Mouse (Mus musculus) limb, embryonic 11.5 days (tissue): ENCODE measurements around the gene Vps9d1. TPM values are rescaled to one million over a fixed set of nuclear protein-coding genes. Genes with fewer than 3 reads are reported as not detected.

Experiments
- ATAC-seq: fragments of 200-750 bp; cut with Nextera tagmentation; 2 replicates; pipeline ENCODE4 v1.8.0; 2017; ENCODE audit warnings: low read depth; ENCODE audit not compliant: insufficient number of reproducible peaks, low FRiP score, low TSS enrichment
- DNase-seq: peaks from one replicate; pipeline ENCODE4 v3.0.0-alpha.2; 2015; ENCODE audit warnings: low spot score
- H3K27ac ChIP-seq: fragments of 300-500 bp; sonication (generic); replicated peaks from 2 replicates; pipeline ENCODE4 v1.5.1; 2014; ENCODE audit warnings: low read depth, mild to moderate bottlenecking, low read length
- H3K27me3 ChIP-seq: fragments of 300-500 bp; sonication (generic); 2 replicates; pipeline ENCODE4 v1.6.1; 2014; ENCODE audit warnings: mild to moderate bottlenecking, low read length, mixed read lengths; ENCODE audit not compliant: control insufficient read depth, insufficient read depth
- H3K36me3 ChIP-seq: fragments of 300-500 bp; sonication (generic); 2 replicates; pipeline ENCODE4 v1.6.1; 2014; ENCODE audit warnings: mild to moderate bottlenecking, low read length, moderate library complexity, mixed read lengths; ENCODE audit not compliant: control insufficient read depth, insufficient read depth
- H3K4me1 ChIP-seq: fragments of 300-500 bp; sonication (generic); 2 replicates; pipeline ENCODE4 v1.6.1; 2014; ENCODE audit warnings: low read length, mixed read lengths; ENCODE audit not compliant: control insufficient read depth, insufficient read depth
- H3K4me2 ChIP-seq: fragments of 300-500 bp; sonication (generic); 2 replicates; pipeline ENCODE4 v1.6.1; 2014; ENCODE audit warnings: low read depth, mild to moderate bottlenecking, moderate library complexity; ENCODE audit not compliant: severe bottlenecking
- H3K4me3 ChIP-seq: fragments of 300-500 bp; sonication (generic); 2 replicates; pipeline ENCODE4 v1.5.1; 2014; ENCODE audit warnings: low read depth, low read length
- H3K9ac ChIP-seq: fragments of 300-500 bp; sonication (generic); 2 replicates; pipeline ENCODE4 v1.6.1; 2014; ENCODE audit warnings: mild to moderate bottlenecking, low read length
- H3K9me3 ChIP-seq: fragments of 300-500 bp; sonication (generic); 2 replicates; pipeline ENCODE4 v1.6.1; 2016; ENCODE audit warnings: low read length; ENCODE audit not compliant: control insufficient read depth
- WGBS: fragments of 180-500 bp; shearing (Covaris S2); extraction: QIAGEN DNeasy Blood & Tissue Kit; methylation state at CpG from one replicate; pipeline ENCODE4 v1.1.7; 2014; 5-methylcytosine and 5-hydroxymethylcytosine counted together
- polyA plus RNA-seq: library from polyadenylated mRNA; unstranded; fragments of >200 nt; fragmentation: Nextera tagmentation; extraction: Ambion mirVana; gene quantifications from 2 replicates; pipeline ENCODE4 v1.2.1, GENCODE M21; 2014

Vps9d1 gene
- polyA plus RNA-seq, 1 experiment from 2014 or later: 25.6 TPM

DNA sequence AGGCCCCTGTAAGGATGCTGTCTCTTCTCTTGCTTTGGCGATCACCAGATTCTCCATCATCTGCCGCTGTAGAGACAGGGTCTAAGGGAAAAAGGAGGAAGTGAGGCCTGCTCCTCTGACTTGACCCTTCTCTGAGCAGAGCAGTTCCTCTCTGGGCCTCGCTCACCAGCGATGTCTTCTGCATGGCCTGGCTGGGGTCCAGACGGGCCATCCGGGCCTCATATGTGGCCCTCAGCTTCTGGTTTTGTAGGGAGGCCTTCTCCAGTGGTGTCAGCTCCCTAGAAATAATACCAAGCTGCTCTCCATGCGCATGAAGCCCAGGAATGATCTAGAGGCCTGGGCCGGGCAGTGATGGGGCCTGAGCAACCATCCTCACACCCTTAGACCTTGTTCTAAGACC is 5.6 kb downstream of the Vps9d1 start:
- Histone ChIP-seq H3K36me3 (peaks cover 20% of the 10 kb centered on the region), H3K4me3 (no peak overlapping the region), H3K4me2 (no peak overlapping the region), H3K9ac (no peak overlapping the region), H3K9me3 (no peaks in the 10 kb centered on the region), H3K27ac (no peak overlapping the region), H3K27me3 (no peaks in the 10 kb centered on the region), H3K4me1 (peaks cover 5% of the 10 kb centered on the region; the same call in 1 of the 2 replicates)
- no peak for ATAC-seq
- DNase-seq: no peak
- 90% methylated on average over 8 of the region's 8 CpGs for WGBS

DNA sequence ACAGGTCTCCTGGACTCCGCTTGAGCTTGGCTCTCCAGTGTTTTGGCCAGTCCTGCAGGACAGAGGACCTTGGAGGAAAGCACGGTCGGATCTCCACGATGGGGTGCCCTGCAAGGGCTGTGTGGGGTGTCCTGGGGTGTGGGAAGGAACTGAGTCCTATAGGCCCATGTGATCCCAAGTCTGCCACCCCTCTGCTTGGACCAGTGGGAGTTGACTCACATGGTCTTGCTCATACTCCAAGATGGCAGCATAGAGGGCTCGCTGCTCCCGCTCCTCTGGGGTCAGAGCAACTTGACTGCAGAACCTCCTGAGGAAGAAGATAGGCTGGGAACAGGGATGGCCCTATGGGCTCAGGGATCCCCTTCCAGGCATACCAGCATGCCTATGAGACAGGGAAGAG is 6.4 kb downstream of the Vps9d1 start:
- no peak overlapping the region for H3K4me2 ChIP-seq
- no peaks in the 10 kb centered on the region for H3K9me3 ChIP-seq
- H3K9ac ChIP-seq: no peak overlapping the region
- no peaks in the 10 kb centered on the region; the same call in 1 of the 2 replicates for H3K4me1 ChIP-seq
- DNase-seq: no peak
- H3K4me3 ChIP-seq: no peak overlapping the region
- H3K27ac ChIP-seq: no peak overlapping the region
- no peaks in the 10 kb centered on the region for H3K27me3 ChIP-seq
- no peak for ATAC-seq
- WGBS: 96% methylated on average over 6 of the region's 6 CpGs
- H3K36me3 ChIP-seq: peaks cover 20% of the 10 kb centered on the region

DNA sequence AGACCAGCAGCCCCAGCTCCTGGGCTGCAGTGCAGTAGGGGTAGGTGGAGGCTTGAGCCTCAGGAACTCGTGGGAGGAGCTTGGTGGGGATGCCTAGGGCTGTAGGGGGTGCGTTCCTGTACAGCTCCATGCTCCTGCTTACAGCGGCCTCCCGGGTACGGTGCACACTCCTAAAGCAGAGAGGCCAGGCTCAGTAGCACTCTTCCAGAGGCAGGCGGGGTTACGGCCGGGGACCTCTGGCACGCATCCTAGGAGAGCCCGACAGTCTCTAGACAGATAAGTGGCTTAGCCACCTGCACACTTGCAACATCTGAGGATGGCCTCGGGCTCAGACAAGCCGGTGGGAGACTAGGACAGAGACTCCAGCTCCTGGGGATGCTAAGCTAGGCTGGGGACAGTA is 8.6 kb downstream of the Vps9d1 start:
- ATAC-seq: no peak
- no peaks in the 10 kb centered on the region for H3K27me3 ChIP-seq
- H3K4me3 ChIP-seq: no peak overlapping the region
- no peak for DNase-seq
- H3K9me3 ChIP-seq: no peaks in the 10 kb centered on the region
- H3K4me2 ChIP-seq: no peak overlapping the region
- no peak overlapping the region for H3K9ac ChIP-seq
- no peak overlapping the region for H3K27ac ChIP-seq
- no peaks in the 10 kb centered on the region for H3K4me1 ChIP-seq
- peaks cover 24% of the 10 kb centered on the region for H3K36me3 ChIP-seq
- WGBS: 87% methylated on average over 12 of the region's 12 CpGs

DNA sequence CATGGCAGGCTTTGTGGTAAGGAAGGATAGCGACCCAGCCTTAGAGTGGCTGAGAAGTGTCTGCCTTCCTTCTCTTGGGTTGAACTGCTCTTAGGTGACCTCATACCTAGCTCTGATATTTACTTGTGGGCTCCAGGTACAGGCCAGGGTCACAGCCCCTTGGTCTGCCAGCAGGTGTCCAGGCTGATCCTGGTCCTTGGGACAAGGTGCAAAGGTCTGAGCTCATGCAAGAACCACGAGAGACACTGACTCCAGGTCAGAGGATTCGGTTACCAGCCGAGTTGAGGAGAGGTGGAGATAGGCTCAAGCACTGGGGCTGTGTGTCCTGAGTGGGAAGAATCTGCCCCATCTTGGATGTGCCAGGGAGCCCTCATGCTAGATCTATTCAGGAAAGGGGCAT is 9.8 kb downstream of the Vps9d1 start:
- Histone ChIP-seq H3K36me3 (peaks cover 20% of the 10 kb centered on the region), H3K9me3 (no peaks in the 10 kb centered on the region), H3K4me2 (no peak overlapping the region), H3K27ac (no peak overlapping the region), H3K9ac (no peak overlapping the region), H3K27me3 (no peaks in the 10 kb centered on the region), H3K4me3 (no peak overlapping the region), H3K4me1 (no peaks in the 10 kb centered on the region)
- DNase-seq (no peak), ATAC-seq (no peak)
- 93% methylated on average over 4 of the region's 4 CpGs for WGBS

DNA sequence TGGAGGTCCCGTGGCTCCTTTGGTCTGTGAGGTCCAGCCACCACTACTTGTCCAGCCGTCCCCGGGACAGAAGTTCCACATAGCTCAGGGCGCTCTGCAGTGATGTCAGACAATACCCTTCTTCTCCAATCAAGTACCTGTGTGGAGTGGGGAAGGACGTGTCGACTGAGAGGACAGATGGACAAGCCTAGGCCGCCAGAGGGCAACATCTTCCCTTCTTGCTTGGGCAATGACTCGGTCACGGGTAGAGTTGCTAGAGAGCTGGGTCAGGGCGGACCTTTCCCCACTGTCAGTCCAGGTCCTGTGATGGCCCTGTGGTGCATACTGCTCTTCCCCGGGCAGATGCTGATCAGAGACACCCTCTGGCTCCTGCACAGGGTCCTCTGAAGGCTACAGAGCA is 11.1 kb downstream of the Vps9d1 start:
- DNase-seq (no peak), ATAC-seq (no peak)
- H3K4me2 ChIP-seq: no peak overlapping the region
- peaks cover 19% of the 10 kb centered on the region for H3K36me3 ChIP-seq
- H3K4me1 ChIP-seq: no peaks in the 10 kb centered on the region
- no peaks in the 10 kb centered on the region for H3K27me3 ChIP-seq
- H3K9ac ChIP-seq: no peak overlapping the region
- no peak overlapping the region for H3K4me3 ChIP-seq
- no peak overlapping the region for H3K27ac ChIP-seq
- H3K9me3 ChIP-seq: no peaks in the 10 kb centered on the region
- WGBS: 69% methylated on average over 11 of the region's 11 CpGs

DNA sequence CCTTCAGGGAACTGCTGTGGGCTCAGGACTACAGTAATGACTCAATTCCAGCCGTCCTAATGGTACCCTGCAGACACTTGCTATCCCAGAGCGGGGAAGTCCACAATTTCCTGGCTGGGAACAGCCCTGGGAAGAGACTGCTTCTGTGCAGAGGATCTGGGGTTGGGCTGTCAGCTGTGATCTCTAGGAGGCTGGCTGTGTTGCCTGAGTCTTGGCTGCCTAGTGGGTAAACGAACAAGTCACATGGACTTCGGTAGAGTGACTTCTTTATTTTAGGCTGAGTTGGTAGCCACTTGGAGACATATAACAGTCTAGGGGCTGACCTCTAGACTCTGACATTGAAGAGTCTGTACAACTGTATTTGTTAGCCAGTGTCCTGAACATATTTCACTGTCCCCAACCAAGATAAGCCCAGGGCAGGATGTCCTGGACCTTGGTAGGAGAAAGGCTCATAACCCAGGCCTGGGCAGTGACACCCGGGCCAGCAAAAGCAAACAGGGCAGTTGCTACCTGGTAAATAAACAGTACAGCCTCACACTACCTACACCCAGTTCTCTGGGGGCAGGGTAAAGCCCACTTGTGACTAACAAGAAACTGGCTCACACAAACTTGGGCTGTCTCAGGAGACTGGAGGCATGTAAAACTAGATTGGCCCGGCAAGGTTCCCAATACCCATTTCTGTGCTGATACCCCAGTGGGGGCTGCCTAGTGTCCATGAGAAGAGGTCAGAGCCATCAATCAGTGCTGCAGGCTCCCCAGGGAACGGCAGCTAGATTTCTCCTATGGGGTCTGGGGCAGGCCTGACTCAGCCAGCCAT is 11.8 kb downstream of the Vps9d1 start:
- WGBS: 83% methylated on average over 7 of the region's 7 CpGs
- H3K27me3 ChIP-seq: no peaks in the 10 kb centered on the region
- peaks cover 13% of the 10 kb centered on the region for H3K36me3 ChIP-seq
- no peak overlapping the region for H3K4me2 ChIP-seq
- H3K27ac ChIP-seq: no peak overlapping the region
- no peak overlapping the region for H3K9ac ChIP-seq
- no peaks in the 10 kb centered on the region for H3K4me1 ChIP-seq
- ATAC-seq: no peak
- no peak for DNase-seq
- no peak overlapping the region for H3K4me3 ChIP-seq
- H3K9me3 ChIP-seq: no peaks in the 10 kb centered on the region

DNA sequence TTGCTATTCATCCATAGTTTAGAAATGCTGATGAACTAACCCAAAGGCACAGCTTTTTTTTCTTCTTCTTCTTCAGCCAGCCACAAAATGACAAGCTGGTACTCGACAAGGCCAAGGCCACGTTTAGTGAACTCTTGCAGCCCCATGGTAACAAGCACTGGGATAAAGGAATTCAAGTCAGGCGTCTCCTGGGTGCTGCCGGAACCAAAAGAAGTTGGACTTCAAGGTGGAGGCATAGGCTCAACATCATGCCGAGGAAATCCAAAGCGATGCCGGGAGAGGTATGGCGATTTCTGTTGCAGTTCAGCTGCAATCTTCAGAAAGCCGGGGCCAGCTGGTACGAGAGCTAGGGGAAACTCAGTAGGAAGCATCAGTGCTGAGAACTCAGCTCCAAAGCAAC is 14.8 kb downstream of the Vps9d1 start:
- no peak overlapping the region for H3K27ac ChIP-seq
- no peaks in the 10 kb centered on the region for H3K9me3 ChIP-seq
- WGBS: 90% methylated on average over 10 of the region's 10 CpGs
- H3K4me1 ChIP-seq: peaks cover 7% of the 10 kb centered on the region; the same call in 1 of the 2 replicates
- H3K4me3 ChIP-seq: no peak overlapping the region
- H3K4me2 ChIP-seq: no peak overlapping the region
- DNase-seq (no peak), ATAC-seq (no peak)
- peaks cover 15% of the 10 kb centered on the region for H3K27me3 ChIP-seq
- H3K36me3 ChIP-seq: peaks cover 3% of the 10 kb centered on the region; the same call in 1 of the 2 replicates
- H3K9ac ChIP-seq: no peak overlapping the region

DNA sequence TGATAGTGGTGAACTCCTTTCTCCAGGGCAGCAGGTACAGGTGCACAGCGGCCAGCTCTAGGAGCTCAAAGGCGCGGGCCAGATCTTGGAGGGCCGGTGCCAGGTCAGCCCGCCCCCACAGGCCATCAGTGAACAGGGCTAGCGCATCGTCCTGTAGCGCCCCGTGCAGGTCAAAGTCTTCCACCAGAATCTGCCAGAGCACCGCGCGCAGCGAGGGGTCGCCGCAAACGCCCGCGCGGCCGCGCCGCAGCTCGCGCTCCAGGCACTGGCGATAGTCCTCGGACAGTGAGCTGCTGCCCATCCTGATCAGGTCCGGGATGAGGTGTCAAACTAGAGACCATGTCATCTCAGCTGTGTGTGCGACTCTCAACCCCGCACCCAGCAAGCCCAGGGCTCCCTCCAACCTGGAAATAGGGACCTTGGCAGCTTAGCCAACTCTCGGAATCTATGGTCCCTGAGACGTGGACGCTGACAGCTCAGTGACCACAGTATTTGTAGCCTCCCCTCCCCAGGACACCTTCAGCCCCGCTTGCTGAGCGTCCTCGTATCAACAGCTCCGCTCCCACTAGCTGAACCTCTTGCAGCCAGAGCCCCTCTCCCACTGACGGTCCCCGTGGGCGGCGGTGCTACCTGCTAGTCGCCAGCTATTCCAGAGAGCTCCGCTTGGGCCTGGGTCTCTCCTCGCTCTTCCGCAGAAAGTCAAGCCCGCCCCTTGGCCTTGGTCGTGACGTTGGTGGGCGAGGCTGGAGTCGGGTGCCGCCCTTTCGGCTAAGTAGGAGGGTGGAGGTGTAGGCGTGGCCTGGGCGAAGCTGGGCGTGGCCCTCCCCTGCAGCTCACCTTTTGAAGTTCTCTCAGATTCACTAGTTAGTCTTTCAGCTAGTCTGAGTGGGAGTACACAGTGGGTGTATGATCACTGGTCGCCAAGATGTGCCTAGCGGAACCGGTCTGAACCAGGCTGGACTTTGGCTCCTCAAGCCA is 18.3 kb downstream of the Vps9d1 start, which contains the start of gene Spata2l:
Spata2l (minus strand) TSS at position 714 of the 978 bp plus-strand sequence.
- Histone ChIP-seq H3K36me3 (no peaks in the 10 kb centered on the region), H3K4me1 (peaks cover 7% of the 10 kb centered on the region; the same call in 1 of the 2 replicates), H3K9me3 (no peaks in the 10 kb centered on the region), H3K4me3 (peak within 1 kb of the TSS; percentile 42), H3K27ac (no peak within 1 kb of the TSS), H3K9ac (peak within 1 kb of the TSS; percentile 24; the same call in 1 of the 2 replicates), H3K27me3 (peaks cover 22% of the 10 kb centered on the region), H3K4me2 (peak within 1 kb of the TSS; percentile 80)
- peak; percentile 80 for ATAC-seq
- DNase-seq: peak; percentile 91
- 2% methylated on average over 57 of the region's 57 CpGs for WGBS
